Mouse (Mus musculus) macrophage (primary cell): ENCODE measurements around the gene Arfgap1. TPM values are rescaled to one million over a fixed set of nuclear protein-coding genes. Genes with fewer than 3 reads are reported as not detected.

ENCODE experiments used
- H3K27ac ChIP-seq: fragments of 350-480 bp; formaldehyde crosslinking; 2 replicates; pipeline ENCODE4 v1.9.0; 2021
- H3K36me3 ChIP-seq: fragments of 350-480 bp; formaldehyde crosslinking; 2 replicates; pipeline ENCODE4 v1.9.0; 2021; ENCODE audit errors: inconsistent target
- H3K4me3 ChIP-seq: fragments of 350-480 bp; formaldehyde crosslinking; 2 replicates; pipeline ENCODE4 v1.9.0; 2021; ENCODE audit errors: inconsistent target
- H3K79me2 ChIP-seq: fragments of 350-480 bp; formaldehyde crosslinking; 2 replicates; pipeline ENCODE4 v1.9.0; 2021; ENCODE audit errors: inconsistent target
- WGBS: methylation state at CpG from one replicate; pipeline ENCODE4 v1.1.7; 2026; ENCODE audit warnings: inconsistent platforms; ENCODE audit not compliant: missing documents; 5-methylcytosine and 5-hydroxymethylcytosine counted together
- polyA plus RNA-seq: library from polyadenylated mRNA; stranded (reverse); fragments of 250-400 nt; gene quantifications from 3 replicates; pipeline ENCODE4 v1.2.4, GENCODE M21; 2018; ENCODE audit warnings: inconsistent platforms
- total RNA-seq, 78 experiments: library from RNA; depleted of rRNA; stranded (reverse); fragments of 250-400 nt; gene quantifications; 1 replicate in 9 of 78; 2 replicates in 24 of 78; 3 replicates in 43 of 78; 4 replicates in 2 of 78; pipeline ENCODE4 v1.2.4; 2018; ENCODE audit warnings: inconsistent platforms in 56 of 78

Arfgap1 gene
- total RNA-seq (2018; cell fraction: chromatin; rRNA removed): 100 to 1,000 TPM; 102 to 214 (median 156) TPM
- total RNA-seq (2018; cell fraction: cytosol; rRNA removed): 10 to 100 TPM; 18.0 to 33.9 (median 25.3) TPM
- 100 to 1,000 TPM in 4 of 26 experiments, 10 to 100 TPM in 22; 45.9 to 116 (median 68.2) TPM for total RNA-seq (2018; cell fraction: nucleus; rRNA removed)
- polyA plus RNA-seq: 24.6 to 27.3 TPM (median 25.5 TPM) in 3 replicates

DNA sequence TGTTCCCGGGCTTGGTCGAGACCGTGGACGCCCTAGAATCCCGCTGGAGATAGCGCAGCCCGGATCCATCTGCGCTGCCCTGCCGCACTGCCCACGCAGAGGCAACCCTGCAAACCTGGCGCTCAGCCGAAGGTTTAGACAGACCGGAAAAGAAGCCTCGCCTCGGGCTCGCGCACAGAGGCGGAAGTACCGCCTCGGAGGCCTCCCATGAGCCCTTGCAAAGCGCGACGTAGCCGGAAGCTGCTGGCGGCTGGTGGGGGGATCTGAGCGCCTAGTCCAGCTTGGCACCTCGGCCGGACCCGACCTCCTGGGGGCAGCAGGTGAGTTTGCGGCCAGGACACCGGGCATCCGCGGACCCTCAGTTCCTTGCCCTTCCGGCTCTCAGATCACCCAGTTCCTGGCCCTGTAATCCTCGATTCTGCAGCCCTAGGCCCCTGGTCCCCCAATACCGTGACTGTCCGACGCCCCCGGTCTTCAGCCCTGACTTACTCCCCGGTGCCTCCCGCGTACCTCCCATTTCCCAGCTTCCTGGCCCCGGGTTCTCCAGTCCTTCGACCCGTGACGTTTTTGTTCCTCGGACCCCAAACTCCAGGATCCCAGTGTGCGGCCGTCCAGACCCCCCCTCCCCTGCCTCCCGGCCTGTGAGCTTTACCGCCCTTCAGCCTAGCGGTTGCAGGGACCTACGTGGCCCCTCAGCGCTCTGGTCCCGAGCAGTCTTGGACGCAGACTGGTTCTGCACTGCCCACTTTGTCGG, at the start of gene Arfgap1:
Gene Arfgap1 (plus strand): TSS at position 216 of the 754 bp plus-strand sequence.
- H3K4me3 ChIP-seq: peak within 1 kb of the TSS; percentile 97
- H3K79me2 ChIP-seq: peaks cover 40% of the 10 kb centered on the region
- peaks cover 13% of the 10 kb centered on the region for H3K36me3 ChIP-seq
- peak within 1 kb of the TSS; percentile 80 for H3K27ac ChIP-seq
- WGBS: under 1% methylated on average over 57 of the region's 57 CpGs

DNA sequence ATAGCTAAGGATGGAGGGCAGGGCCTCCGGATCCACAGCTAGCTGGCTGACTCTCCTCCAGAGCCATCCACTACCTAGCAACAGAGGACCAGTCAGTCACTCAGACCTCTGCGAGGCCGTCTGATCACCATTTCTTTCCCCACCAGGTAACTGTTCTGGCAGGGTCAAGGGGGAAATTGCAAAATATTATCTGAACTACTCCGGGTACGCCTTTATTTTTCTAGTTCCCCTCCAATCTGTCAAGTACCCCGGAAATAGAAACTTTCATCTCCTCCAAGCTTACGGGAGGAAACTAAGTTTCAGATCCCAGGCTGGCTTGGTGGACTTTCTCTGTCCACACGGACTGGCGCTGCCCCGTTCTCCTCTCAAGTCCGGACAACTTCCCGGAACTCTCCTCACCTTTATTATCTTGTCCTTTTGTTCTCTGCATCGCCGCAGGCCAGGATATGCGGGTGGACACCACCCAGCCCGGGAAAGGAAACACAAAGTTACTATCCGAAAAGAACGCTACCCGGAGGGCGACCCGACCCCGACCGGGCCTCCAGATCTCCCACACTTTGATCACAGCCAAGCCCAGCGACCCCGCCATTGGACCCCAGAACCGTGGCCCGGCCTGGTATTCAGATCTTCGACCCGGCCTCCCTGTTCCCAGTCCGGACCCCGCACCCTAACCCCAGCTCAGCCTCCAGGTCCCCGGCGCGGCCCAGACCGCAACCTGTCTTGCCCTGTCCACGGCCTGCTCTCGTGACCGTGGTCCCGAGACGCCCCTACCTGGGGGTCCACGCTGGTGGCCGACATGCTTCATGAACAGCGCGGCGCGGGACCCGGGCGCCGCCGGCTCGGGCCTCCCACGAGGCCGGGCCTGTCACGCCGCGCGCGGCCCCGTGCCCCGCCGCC, 46.9 kb upstream of the Arfgap1 start:
- H3K27ac ChIP-seq: peak overlapping the region; percentile 35
- H3K79me2 ChIP-seq: peaks cover 53% of the 10 kb centered on the region
- peak overlapping the region; percentile 89 for H3K4me3 ChIP-seq
- peaks cover 22% of the 10 kb centered on the region; the same call in 1 of the 2 replicates for H3K36me3 ChIP-seq
- WGBS: under 1% methylated on average over 61 of the region's 61 CpGs

DNA sequence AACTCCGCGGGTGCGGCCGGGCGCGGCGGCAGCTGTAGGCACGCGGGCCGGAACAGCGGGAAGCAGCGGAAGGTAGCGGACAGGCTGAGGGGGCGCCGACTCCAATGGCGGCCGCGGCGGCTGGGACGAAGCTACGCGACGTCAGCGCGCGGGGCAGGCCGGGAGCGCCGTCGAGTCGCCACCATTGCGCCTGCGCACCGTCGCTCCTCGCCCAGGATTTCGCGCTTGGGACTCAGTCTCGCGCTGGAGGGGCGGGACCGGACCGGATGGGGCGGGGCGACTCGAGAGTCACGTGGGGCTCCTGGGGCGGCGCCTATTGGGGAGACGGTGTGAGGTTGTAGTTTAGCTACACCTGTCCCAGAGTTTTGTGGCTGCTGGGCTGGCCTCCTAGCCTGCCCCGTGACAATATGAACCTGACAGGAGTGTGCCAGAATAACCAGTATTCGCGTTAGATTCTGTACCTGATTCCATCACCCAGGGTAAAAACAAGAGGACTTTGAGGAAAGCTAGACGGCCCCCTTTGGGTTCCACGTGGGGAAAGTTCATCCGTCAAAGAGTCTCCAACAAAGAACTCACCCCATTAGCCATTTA, 46.1 kb upstream of the Arfgap1 start, which contains the start of gene Ythdf1:
Gene Ythdf1 (minus strand): TSS at position 140 of the 591 bp plus-strand sequence.
- peaks cover 15% of the 10 kb centered on the region; the same call in 1 of the 2 replicates for H3K36me3 ChIP-seq
- H3K4me3 ChIP-seq: peak within 1 kb of the TSS; percentile 89
- WGBS: under 1% methylated on average over 49 of the region's 56 CpGs
- H3K27ac ChIP-seq: peak within 1 kb of the TSS; percentile 35
- H3K79me2 ChIP-seq: peaks cover 46% of the 10 kb centered on the region

DNA sequence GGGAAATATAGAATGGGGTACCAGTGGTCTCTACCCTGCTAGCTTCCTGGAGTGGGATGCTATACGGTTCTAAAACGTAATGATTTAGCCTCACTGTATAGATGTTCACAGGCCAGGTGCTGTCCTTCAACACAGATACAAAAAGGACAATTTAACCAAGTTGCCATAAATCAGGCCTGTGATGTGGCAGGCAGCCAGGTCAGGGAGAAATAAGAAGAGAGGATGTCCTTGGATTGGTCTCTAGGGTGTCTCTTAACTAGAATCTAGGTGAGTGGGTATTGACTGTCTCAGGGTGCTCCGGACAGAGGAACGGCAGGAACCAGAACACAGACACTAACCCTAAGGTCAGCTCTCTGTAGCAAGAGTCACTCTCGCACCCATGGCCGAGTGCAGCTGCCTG, 44.3 kb upstream of the Arfgap1 start:
- Histone ChIP-seq H3K79me2 (peaks cover 28% of the 10 kb centered on the region), H3K4me3 (no peak overlapping the region), H3K36me3 (peaks cover 7% of the 10 kb centered on the region; the same call in 1 of the 2 replicates), H3K27ac (no peak overlapping the region)
- WGBS: 96% methylated on average over 6 of the region's 6 CpGs

DNA sequence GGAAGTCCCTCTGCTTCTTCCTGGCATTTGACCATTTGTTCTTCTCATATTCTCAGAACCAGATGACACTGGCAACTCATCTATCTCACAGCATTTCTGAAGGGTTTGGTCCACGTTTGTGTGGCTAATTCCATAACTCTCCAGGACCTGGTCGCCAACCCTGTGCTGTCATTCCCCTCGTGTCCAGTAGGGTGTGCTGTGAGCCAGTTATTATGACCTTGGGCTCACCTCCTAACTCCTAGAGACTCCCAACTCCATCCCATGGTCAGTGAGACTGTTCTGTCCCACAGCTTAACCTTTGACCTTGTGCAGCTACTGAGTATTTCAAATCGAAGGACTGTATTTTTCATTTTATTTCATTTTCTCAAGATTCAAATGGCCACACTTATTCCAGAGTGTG, 41.8 kb upstream of the Arfgap1 start:
- Histone ChIP-seq H3K79me2 (peaks cover 3% of the 10 kb centered on the region), H3K27ac (no peak overlapping the region), H3K4me3 (no peak overlapping the region), H3K36me3 (no peaks in the 10 kb centered on the region)
- WGBS: 7% methylated on average over 4 of the region's 4 CpGs

DNA sequence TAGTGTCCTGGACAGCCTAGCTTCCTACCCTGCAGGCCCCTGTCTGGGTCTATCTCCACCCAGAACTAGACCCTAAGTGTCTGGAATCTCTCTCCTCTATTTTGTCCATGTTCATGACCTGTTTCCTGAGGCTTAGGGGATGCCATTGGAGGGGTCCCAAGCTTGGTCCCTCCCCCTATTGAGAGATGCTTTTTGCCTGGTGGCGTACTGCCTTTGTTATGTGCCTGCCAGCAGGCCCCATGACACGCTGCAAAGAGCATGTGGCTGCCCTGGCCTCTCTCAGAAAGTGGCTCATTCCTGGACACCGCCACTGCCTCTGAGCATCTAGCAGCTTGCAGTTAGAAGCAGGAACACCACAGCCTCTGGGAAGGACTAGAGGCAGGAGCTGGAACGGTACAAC, 38.3 kb upstream of the Arfgap1 start, which contains the start of gene Birc7:
Gene Birc7 (plus strand): TSS at position 301 of the 400 bp plus-strand sequence.
- WGBS: 75% methylated on average over 4 of the region's 4 CpGs
- no peak within 1 kb of the TSS for H3K27ac ChIP-seq
- H3K79me2 ChIP-seq: no peaks in the 10 kb centered on the region

DNA sequence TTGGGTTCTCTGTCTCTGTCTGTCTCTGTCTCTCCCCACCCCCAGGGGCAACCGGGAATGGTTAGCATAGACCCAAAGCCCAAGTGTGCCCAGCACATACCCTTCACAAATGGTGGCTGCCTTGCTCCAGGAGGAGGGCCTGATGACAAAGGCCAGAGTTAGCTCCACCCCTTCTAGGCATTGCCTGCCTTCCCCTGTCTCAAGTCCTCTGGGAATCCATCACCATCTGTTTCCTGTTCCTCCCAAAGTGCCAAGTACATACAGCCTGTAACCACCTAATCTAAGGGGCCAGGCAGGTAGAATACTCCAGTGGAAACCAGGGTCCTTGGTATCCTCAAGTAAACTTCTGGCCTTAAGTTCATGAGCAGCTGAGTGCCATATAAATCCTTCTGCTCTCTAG, 34.6 kb upstream of the Arfgap1 start:
- WGBS: 64% methylated on average over 1 of the region's 1 CpGs
- Histone ChIP-seq H3K36me3 (no peaks in the 10 kb centered on the region), H3K27ac (no peak overlapping the region)

More for the DNA sequence above, 38.3 kb upstream of the Arfgap1 start, which contains the start of gene Birc7:
- no peaks in the 10 kb centered on the region for H3K36me3 ChIP-seq
- H3K4me3 ChIP-seq: no peak within 1 kb of the TSS

DNA sequence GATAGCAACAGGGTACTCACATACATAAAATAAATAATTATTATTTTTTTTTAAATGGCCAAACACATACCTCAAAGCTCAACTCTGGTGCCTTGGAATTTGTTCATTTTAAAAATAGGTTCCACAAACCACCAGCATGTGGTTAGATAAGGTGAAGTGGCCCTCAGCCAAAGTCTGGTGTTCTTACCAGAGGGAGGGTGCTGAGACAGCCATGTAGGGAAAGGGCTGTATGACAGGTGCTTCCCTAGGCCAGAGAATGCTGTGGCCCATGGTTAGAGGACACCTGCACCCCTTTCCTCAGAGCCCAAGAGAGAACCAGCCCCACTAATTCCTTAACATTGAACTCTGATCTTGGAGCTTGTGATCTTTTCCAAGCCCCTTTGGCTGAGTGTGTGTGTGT, 26.8 kb upstream of the Arfgap1 start:
- Histone ChIP-seq H3K4me3 (no peak overlapping the region), H3K79me2 (no peaks in the 10 kb centered on the region), H3K27ac (no peak overlapping the region), H3K36me3 (no peaks in the 10 kb centered on the region)

More for the DNA sequence above, 34.6 kb upstream of the Arfgap1 start:
- no peaks in the 10 kb centered on the region for H3K79me2 ChIP-seq
- no peak overlapping the region for H3K4me3 ChIP-seq

DNA sequence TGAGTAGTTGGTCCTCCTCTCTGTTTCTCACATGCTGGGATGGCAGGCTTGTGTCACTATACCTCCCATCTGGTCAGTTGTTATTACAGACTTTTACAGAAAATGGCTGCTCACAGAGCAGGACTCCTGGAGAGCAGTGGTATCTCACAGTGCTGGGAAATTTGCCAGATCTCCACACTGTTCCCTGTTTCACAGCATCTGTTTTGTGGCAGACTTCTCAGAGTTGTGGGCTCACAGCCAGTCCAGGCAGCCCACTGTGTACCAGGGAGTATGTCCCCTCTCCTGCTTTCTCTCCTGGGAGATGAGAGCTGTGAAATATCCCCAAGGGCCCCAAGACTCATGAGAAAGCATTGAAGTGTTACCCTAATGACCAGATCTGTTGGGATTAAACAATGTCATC, 25.2 kb upstream of the Arfgap1 start:
- H3K79me2 ChIP-seq: no peaks in the 10 kb centered on the region
- H3K36me3 ChIP-seq: no peaks in the 10 kb centered on the region
- H3K27ac ChIP-seq: no peak overlapping the region
- H3K4me3 ChIP-seq: no peak overlapping the region

DNA sequence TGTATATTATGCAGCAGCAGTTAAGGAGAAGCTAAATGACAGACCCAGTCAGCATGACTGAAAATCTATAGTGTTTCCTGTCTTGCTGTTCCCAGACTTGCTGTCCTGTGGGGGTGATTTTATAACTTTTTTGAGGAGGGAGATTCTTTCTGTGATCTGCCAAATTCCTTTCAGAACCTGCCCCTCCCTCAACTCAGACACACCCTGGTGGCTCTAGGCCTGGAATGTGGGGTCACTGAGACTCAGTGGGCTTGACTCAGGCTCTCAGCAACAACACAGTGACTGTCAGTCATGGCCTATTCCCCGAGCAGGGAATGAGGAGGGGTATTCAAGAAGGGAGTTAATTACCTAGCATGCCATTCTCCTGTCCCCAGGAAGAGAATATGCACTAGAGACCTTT, 17.1 kb upstream of the Arfgap1 start:
- 68% methylated on average over 1 of the region's 1 CpGs for WGBS
- no peaks in the 10 kb centered on the region for H3K36me3 ChIP-seq
- no peak overlapping the region for H3K27ac ChIP-seq
- H3K79me2 ChIP-seq: no peaks in the 10 kb centered on the region
- H3K4me3 ChIP-seq: no peak overlapping the region

DNA sequence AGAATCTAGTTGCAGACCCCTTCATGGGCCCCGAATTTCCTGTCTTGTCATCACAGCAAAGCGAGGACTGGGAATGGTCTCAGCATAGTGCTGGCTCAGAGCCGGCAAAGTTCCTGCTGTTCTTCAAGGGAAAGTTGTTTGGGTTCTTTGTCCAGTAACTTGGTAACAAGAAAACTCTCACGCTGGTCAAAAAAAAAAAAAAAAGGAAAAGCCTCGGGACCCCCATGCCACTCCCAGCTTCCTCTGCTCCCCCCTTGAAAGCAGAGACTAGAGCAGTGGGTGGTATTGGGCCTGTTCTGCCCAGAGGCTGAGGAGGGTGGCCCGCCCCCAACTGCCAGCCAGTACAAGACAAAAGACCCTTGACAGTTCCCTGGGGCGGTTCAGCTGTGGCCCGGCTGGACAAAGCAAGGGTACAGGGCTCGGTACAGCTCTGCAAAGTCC, 14.3 kb upstream of the Arfgap1 start:
- WGBS: 62% methylated on average over 7 of the region's 9 CpGs
- H3K36me3 ChIP-seq: no peaks in the 10 kb centered on the region
- no peak overlapping the region for H3K4me3 ChIP-seq
- no peaks in the 10 kb centered on the region for H3K79me2 ChIP-seq
- no peak overlapping the region for H3K27ac ChIP-seq

DNA sequence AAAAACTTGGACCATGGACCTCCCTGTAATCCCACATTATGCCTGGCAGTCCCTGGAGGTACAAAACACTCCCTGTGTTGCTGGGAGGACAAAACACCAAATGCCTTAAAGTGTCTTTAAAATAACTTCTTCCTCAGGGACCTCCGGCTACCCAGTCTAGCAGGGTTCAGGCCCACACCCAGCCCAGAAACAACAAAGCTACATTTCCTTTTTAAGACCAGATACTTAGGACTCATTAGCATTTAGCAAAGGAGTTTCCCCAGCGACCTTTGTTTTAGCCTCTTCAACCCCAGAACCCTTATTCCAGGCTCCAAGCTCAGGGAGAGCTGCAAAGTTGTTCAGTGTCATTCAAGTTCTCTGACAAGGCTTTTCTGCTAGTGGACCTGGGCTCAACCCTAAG, 13.4 kb upstream of the Arfgap1 start:
- H3K27ac ChIP-seq: no peak overlapping the region
- H3K79me2 ChIP-seq: no peaks in the 10 kb centered on the region
- WGBS: 64% methylated on average over 2 of the region's 2 CpGs
- no peak overlapping the region for H3K4me3 ChIP-seq
- no peaks in the 10 kb centered on the region for H3K36me3 ChIP-seq

DNA sequence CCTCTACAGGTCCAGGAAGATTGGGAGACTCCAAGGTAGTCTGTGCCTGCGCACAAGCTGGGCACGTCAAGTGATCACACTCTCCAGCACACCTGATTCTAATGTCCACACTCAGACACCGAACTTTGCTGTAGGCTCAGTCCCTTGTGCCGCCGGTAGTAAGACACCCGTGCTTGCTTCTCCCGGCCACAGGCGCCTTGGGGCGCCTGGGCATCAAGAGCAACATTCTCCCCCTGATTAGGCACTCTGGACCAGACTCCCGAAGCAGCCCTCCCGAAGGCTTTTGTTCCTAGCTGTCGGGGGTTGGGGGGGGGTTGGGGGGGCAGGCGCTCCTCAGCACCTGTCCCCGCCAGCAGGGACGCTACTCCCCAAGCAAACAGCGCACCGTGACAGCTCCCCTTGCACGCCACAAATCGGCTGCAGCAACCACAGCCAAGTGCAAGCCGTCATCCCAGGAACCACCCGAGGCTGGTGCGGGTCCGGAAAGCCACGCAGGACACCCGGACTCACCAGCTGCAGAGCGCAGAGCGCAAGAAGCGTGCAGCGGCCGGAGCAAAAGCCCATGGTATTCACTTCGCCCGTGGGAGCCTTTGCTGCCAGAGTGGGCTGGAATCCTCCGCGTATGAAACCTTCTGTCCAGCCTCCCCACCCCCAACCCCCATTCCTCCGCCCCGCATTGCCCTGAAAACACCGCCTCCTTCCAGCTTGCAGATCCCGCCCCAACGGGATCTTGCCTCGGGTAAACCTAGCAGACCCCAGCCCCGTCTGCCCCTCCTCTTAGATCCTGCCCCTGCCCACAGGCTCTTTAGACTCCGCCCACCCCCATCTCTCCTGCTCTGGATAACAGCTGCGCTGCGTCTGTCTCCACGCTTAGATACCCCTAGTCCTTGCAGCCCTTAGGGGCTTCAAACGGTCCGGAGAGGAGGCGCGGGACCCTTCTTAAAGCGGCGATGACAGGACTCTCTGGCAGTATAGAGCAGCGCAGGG, 12.7 kb upstream of the Arfgap1 start, which contains the start of gene Nkain4:
Gene Nkain4 (minus strand): TSS at position 639 of the 987 bp plus-strand sequence.
- no peak within 1 kb of the TSS for H3K4me3 ChIP-seq
- no peaks in the 10 kb centered on the region for H3K36me3 ChIP-seq
- H3K27ac ChIP-seq: no peak within 1 kb of the TSS
- WGBS: 4% methylated on average over 47 of the region's 52 CpGs
- no peaks in the 10 kb centered on the region for H3K79me2 ChIP-seq
